Mouse (Mus musculus) liver, embryonic 14.5 days (tissue): ENCODE data around the gene Fam173a.

Source experiments
- CTCF ChIP-seq: IDR thresholded peaks from 2 replicates; pipeline ENCODE4 v1.5.1; 2016; ENCODE audit warnings: antibody characterized with exemption, low read depth, control low read depth
- EP300 ChIP-seq: IDR thresholded peaks from 2 replicates; pipeline ENCODE4 v1.6.1; 2016; ENCODE audit warnings: antibody characterized with exemption, low read depth

DNA sequence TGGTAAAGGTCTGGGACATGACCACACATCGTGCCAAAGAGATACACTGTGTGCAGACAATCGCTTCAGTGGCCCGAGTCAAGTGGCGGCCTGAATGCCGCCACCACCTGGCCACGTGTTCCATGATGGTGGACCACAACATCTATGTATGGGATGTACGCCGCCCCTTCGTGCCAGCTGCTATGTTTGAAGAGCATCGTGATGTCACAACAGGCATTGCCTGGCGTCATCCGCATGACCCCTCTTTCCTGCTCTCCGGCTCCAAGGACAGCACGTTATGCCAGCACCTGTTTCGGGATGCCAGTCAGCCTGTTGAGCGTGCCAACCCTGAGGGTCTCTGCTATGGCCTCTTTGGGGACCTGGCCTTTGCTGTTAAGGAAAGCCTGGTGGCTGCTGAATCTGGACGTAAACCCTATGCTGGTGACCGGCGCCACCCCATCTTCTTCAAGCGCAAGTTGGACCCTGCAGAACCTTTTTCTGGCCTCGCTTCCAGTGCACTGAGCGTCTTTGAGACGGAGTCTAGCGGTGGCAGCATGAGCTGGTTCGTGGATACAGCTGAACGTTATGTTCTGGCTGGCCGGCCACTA lies 33.4 kb upstream of the Fam173a start:
- TF ChIP-seq CTCF (no peak), EP300 (no peak)
